Mouse (Mus musculus): ENCODE measurements around the gene Alas2.

Alas2 gene

DNA sequence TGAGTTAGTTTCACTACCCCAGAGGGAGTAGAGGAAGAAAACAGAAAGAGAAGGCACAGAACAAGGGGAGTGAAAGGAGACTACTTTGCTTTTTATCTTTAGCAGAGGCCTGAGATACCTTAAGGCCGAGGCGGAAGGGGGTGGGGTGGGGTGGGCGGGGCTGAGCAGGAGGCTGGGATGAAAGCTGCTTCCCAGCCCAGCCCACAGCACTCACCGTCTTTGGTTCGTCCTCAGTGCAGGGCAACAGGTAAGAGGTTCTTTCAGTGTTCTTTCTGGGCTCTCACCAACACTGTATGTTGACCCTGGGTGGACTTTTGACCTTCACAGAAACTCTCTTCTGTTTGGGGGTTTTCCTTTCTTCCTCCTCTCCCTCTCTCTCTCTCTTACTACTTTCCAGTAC is at the start of gene Alas2:
TSS of gene Alas2 (plus strand) at position 137 of the 400 bp plus-strand sequence.
- no peak for DNase-seq

DNA sequence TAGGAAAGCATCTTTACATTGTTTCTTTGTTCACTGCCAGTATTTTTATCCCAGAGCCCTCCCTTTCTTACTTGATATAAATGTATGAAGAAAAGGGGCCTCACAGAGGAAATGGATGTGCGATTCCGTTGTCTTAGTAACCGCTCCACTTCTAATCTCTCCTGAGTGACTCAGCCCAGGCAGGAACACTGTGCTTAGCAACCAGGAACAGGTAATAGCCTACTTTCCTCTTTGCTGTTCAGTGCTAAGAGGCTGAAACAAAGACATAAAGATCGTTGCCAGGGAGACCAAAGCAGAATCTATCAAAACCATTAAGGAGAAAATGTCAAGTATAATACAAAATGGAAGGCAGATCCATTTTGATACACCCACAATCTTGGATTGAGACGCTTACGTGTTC is 38.5 kb upstream of the Alas2 start:
- no peak for DNase-seq

DNA sequence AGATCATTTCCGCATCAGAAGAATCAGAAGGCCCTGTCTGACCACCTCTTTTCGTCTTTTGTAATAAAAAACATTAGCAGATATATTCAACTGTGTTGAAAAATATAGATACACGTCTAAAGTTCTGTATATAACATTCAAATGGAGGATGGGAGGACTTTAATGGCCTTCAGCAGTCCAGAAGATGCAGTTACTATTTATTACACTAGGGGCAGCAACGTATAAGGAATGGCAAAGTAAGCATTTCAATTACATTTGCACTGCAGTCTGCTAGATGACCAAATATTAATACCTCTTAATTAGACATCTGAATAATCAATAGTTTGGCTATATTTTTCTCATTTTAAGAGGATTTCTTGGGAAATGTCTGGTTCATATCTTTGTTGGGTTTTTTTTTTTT is 36.5 kb upstream of the Alas2 start:
- peak; percentile 46 for DNase-seq

DNA sequence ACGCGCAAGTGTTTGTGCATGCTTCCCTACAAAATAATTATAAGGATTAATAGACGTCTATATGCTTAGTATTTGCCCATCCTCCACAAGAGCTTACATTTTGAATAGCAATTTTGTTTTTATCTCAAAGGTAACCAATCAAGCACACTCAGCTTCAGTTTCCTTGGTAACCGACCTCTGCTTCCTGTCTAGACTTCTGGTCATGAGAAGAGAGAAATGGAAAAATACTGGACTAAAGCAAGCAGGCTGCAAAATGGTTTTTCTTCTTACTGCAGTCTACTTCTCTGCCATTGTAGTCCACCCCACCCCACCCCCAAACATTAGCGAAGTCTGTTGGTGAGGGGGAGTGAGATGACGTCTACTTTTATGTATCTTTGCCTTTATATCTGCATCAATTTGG is 35.9 kb upstream of the Alas2 start:
- DNase-seq, result peak; percentile 5

DNA sequence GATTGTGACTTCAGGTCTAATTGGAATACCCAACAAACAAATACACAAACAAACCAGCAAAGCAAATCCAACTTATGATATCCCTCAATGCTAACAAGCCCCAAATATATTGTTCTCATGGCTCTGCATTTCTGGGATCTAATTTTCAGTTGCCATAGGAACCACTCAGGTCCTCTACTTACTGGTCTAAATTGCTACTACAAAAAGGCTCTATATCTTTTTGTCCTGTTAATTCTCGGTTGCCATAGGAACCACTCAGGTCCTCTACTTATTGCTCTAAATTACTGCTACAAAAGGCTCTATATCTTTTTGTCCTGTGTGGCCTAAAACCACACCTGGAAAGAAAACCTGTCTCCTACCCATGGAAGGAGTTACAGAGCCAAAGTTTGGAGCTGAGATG is 33.0 kb upstream of the Alas2 start:
- DNase-seq, result no peak

DNA sequence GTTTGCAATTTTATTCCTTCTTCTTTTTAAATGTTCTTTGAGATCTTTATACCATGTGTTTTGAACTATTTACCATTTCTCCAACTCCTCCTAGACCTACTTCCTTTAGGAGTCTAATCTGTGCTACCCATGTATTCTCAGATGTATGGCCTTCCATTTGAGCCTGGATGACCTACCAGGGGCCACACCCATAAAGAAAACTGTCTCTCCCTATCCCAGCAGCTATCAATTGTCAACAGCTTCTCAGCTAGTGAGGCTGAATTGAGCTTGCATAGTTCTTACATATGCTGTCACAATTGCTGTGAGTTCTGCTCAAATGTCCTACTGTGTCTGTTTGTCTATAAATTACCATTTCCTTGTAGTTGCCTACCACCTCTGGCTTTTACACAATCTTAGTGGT is 31.2 kb upstream of the Alas2 start:
- DNase-seq, result no peak

DNA sequence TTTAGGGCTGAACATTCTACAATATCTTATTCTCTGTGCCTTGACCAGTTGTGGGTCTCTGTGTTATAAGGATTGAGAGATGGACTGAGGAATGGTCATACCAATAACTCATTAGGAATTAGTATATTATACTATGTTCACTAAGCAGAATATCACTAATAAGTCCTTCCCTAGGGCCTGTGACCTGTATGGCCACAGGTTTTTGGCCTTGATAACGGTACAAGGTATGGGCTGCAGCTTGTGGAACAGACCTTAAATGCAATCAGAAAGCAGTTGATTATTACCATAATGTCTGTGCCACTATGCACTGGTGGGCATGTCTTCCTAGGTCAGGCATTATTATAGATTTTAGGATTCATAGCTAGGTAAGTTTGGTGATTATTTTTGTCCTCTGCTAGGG is 30.7 kb upstream of the Alas2 start:
- DNase-seq, result no peak

DNA sequence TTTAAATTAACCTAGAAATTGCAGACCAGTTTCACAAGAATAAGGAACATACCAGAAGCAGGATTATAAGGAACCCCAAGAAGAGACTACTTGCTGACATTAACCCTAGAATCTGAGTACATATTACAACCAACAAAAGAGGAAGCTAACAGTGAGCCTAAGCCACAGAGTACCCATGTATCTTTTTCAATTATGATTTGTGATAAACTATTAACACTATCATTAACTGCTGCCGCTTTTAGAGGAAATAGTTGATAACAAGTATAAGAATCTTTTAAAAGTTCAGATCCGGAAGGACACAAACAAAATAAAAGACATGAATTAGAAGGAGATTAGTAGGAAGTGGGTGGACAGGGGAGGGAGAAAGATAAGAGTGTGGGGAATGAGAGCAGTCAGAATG is 7.1 kb upstream of the Alas2 start:
- DNase-seq, result no peak

DNA sequence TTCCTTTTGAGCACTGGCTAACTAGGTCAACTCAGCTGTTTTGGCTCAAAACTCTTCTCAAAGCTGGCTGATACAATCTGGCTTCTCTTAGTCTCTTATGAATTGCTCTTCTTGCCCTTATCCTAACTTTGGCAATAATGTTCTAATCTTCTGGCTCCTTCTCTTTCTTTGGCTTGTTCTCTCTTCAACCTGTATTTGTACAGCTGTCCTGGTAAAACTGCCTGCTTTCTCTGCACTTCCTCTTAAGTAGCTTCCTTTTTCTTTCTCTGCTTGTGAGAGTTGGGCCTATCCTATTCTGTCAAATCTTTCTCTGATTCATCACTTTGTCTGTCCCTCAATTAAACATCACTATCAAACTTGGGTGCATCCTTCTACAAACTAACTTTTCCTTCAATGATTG is 5.5 kb upstream of the Alas2 start:
- no peak for DNase-seq

DNA sequence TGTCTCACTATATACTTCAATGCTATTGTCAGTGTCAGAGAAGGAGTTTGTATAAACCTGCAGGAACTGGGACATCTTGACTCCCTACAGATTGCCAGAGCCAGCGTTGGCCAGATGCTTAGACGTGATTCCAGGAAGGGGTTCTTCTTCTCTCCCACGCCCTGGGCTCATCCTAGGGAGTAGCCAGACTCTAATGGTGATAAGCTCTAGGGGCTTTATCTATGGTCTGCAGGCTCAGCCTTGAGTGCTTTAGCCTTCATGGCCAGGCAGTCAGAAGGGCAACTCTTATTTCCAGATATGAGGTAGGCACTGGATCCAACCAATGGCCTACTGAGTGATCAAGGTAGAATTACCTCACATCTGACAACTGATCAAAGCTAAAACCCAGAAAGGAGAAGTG is 2.5 kb downstream of the Alas2 start:
- DNase-seq, result no peak

DNA sequence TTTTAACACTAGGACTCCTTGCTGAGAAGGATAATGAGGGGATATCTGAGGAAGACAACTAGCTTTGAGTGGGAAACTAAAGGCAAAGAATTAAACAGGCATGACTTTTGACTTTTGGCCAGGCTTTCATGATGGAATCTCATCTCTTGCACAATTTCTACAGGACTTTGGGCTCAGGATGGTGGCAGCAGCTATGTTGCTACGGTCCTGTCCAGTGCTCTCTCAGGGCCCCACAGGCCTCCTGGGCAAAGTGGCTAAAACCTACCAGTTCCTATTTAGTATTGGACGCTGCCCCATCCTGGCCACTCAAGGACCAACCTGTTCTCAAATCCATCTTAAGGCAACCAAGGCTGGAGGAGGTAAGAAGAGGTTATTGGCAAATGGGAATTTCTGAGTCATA is 4.8 kb downstream of the Alas2 start:
- DNase-seq, result no peak

DNA sequence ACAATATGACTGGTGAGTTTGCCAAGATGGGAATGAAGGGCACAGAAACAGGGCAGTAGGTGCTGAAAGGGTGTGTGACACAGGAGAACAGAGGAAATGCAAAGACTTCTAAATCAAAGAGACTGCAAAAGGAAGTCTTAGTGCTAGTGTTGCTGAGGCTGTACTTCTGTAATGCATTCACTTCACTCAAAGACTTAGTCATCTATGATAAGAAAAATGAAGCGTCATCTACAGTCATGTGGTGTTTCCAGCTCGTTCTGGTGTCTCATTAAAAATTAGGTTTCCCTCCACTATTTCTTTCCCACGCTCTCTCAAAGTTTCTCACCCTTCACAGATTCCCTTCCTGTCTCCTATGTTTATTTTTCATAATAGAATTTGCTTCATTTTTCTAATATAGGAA is 6.9 kb downstream of the Alas2 start:
- DNase-seq, result no peak

DNA sequence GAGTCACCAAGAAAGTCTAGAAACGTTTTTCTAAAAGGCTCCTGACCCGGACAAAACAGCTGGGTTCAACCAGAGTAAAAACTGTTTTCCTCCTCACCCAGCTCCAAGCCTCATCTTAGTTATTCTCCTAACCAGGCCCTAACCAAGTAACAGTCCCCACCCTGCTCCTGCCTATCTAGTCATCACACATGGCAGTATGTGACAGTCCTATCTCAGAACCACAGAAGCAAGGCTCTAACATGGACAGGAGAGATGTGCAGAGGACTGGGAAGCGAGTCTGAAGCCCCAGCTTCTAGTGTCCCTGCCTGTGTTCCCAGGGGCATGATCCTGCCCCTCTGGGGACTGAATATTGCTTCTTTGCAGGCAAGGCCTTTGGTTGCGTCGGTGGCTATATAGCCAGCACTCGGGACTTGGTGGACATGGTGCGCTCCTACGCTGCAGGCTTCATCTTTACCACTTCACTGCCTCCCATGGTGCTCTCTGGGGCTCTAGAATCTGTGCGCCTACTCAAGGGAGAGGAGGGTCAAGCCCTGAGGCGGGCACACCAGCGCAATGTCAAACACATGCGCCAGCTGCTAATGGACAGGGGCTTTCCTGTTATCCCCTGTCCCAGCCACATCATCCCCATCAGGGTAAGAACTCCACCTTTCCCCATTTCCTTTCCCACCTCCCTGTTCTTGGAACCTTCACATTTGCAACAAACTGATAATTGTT is 17.6 kb downstream of the Alas2 start:
- DNase-seq, result no peak

DNA sequence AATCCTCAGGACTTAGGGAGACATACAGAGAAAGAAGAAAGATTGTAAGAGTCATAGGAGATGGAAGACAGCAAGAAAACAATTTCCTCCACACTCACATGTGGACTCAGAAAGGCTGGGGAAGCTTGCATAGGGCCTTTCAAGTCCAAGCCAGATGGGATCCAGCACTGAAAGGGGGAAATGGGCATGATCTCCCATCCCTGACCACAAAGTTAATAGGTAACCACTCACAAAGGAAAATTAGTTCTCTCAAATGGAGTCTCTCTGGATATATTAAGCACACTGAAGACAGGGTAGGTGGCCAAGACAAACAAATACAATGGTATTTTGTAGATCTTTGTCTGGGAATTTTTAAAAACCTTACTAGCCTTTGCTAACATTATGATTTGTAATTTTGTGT is 34.7 kb downstream of the Alas2 start:
- DNase-seq, result no peak

DNA sequence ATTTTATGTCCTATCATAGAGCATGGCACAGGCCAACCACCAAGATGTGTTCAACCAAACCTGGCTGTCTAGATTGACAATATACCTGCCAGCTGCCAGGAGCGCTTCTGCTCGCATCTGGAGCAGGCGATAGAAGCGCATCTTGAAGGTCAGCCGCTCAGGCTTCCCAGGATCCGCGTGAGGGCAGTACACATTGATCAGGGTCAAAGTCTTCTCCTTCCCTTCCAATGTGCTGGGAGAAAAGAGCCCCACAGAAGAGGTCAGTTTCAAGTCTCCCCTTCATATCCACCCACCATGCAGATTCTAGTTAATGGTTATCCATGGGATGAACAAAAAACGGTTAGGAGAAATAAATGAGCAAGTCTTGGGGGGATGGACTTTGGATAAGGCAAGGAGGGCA is 37.9 kb downstream of the Alas2 start:
- DNase-seq, result peak; percentile 33

DNA sequence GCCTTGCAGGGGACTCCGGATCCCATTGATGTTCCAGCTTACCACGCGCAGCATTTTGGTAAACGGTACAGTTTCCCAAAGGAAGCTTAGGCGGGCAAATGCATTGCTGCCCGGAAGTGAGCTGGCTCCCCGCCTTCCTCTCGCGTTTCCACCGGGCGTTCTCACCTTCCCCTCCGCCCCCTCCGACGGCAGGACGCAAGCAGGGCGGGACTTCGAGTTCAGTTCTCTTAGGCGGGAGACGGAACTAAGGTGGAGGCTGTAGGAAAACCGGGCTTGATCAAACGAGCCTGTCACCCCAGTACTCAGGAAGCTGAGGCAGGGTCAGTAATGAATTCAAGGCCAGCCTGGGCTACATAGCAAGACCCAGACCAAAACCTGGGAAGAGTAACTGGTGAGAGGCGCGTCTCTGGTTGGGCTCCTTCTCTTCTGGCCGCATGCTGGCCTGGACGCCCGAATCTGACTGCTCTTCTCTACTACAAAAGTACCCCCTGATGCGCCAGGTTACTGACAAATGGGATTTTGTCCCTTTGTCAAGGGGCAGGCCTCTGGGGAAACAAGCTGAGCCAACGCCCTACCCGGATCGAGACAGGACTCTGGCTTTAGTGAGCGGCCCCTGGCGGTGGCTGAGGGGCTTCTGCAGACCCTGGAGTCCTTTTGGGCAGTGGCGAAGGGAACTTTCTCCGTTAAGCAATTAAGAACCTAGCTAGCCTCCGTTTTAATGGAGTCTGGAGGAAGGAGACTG is 41.0 kb downstream of the Alas2 start, which contains the start of gene Pfkfb1:
TSS of gene Pfkfb1 (plus strand) at position 207 of the 742 bp plus-strand sequence.
- peak; percentile 86 for DNase-seq

DNA sequence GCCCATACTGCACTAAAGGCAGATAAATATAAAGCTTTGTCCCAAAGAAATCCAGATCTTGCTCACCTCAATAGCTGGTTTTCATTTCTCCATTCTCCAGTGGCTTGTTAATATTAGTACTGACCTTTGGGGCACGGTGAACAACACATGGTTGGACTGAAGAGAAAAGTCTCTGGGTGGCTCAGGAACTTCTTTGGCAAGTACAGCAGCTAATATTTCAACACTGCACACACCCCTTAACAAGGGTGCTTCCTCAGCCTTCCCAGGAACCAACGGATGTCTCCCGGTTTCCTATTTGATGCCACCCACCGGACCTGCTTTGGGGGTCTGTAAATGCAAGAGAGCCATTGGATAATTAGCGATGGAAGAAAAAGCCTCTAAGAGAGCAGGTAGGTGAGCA is 42.5 kb downstream of the Alas2 start, which contains the start of gene Apex2:
TSS of gene Apex2 (minus strand) at position 173 of the 400 bp plus-strand sequence.
- DNase-seq, result no peak

DNA sequence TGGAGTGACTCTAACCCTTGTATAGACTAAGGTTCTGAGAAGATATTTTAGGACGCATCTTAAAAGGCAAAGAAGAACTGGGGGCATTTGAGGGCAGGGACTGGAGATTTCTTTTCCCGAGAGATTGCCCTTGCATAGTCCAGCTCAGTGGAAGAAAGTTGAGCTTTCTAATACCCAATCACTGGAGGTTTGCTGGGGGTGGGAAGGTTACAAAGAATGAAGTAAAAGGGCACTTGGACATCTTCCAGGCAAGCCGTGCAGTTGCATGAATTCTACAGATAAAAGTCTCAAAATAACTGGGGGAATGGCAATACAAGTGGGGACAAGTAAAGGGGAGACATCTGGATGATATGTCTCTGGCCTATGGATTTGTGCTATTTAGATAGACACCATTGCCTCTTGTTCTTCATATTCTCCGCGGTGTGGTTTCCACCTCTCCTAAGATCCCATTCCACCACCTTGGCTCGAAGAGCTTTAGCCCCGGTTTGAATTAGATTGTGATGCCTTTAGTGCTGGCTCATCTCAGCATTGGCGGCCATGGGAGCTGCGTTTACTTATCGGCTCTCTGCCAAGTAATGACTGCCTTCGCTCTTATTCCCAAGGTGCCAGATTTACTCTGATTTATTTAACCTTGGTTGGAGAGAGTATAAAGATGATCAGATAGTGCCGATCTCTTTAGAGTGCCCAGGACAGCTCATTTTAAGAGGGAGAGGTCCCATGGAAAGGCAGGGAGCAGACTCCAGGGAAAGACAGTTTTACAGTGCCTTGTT is 46.3 kb downstream of the Alas2 start:
- no peak for DNase-seq

DNA sequence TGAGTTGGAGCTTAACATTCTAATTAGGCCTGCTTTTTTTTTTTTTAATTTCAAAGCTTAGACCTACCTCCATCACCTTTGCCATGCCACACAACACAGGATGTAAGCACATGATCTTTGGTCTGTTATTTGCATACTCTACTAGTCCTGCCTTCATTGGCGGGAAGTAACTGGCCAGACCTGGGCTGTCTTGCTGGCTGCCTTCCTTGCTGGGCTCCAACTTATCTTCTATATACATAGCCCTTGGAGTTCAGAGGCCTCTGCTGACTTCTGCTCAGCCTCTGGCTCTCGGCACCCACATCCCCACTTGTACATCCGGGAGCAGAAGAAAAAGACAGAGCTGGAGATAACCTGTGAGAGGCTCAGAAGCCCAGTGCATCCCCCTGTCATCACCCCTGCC is 47.0 kb downstream of the Alas2 start:
- DNase-seq, result no peak

DNA sequence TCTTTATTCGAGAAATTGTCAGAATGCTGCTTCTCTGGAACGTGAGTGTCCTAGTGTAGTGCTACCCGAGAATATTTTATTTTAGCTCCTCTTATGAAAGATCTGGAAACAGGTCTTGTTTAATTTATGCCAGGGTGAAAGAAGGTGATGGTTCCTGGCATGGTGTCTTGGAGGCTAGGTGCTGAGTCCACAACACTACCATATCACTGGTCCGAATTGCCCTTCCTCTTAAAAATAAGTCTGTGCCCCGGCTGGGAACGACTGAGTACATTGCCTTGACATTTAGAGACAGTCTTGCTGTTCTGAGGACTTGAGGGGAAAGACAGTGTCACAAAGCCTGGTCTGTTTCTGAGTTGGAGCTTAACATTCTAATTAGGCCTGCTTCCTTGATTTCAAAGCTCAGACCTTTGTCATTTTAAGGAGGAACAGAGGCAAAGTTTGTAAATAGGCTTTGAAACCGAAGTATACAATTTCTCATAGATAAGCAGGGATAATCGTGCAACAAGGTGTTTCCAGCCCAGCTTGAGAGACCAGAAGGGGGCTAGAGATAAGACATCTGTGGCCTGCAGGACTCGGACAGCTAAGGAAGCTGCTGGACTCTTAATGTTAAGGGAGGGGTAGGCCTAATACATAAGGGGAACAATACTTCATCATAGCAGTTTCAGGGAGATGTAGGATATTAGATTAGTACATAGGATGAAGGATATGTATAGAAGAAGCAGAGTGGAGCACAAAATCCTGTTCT is 48.0 kb downstream of the Alas2 start:
- DNase-seq, result no peak

DNA sequence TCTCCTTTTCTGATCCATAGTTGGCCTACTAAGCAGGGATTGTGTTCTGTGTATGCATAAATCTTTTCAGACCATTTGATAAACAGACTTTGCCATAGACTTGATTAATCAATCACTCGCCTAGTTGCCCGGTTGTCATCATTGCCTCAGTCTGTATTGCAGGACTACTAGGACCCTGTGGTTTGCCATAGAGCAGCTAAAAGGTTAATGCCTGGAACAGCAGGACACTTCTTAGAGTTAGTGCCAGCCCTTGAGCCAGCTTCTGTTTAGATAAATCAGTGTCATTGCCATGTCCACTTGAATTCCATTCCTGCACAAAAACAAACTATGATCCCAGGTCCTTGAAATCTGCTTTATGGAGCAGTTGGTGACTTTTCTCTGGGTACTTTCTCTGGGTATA is 51.7 kb downstream of the Alas2 start:
- DNase-seq, result no peak
